Mouse (Mus musculus) liver, embryonic 14.5 days (tissue): ENCODE measurements around the gene Gna12.

Experiments used
- CTCF ChIP-seq: IDR thresholded peaks from 2 replicates; pipeline ENCODE4 v1.5.1; 2016; ENCODE audit warnings: antibody characterized with exemption, low read depth, control low read depth
- EP300 ChIP-seq: IDR thresholded peaks from 2 replicates; pipeline ENCODE4 v1.6.1; 2016; ENCODE audit warnings: antibody characterized with exemption, low read depth

DNA sequence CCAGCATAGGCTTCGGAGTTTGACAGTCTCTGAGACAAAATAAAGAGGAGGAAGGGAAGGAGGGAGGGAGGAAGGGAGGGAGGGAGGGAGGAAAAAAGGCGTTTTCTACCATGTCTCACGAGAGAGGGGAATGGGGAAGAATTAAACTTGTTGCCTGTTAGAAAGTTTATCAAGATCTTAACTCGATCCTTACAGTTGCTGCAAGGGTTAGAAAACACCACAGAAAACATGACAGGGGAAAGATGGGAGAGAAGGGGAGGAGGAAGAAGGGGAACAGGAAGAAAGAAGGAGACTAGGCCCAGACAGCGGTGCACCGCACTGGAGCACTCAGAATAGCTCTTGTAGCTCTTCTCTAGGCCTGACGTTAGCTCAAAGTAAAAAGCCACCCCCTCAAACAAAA is 58.1 kb downstream of the Gna12 start:
- no peak for TF ChIP-seq CTCF
- TF ChIP-seq EP300, result no peak
